Mouse (Mus musculus) embryonic fibroblast, embryonic 13.5 days (primary cell): ENCODE data around the gene Ehmt2.

ENCODE experiments used
- CTCF ChIP-seq: IDR thresholded peaks from 2 replicates; pipeline ENCODE4 v1.5.1; 2011; ENCODE audit warnings: mild to moderate bottlenecking, control low read depth, low read length, moderate library complexity, borderline replicate concordance; ENCODE audit not compliant: insufficient read depth
- POLR2A ChIP-seq: IDR thresholded peaks from 2 replicates; pipeline ENCODE4 v1.6.1; 2011; ENCODE audit warnings: low read depth, mild to moderate bottlenecking, control low read depth, low read length, moderate library complexity

GRCm38 (mm10) chr17:34897373-34898159, 703 bp upstream of the Ehmt2 start:
- no peak for TF ChIP-seq CTCF
- TF ChIP-seq POLR2A: no peak; the same call in 1 of the 2 replicates
